Mouse (Mus musculus) spleen, adult 2 months (tissue): ENCODE measurements around the gene Cant1. TPM values are rescaled to one million over a fixed set of nuclear protein-coding genes. Genes with fewer than 3 reads are reported as not detected.

Source experiments
- DNase-seq, 2 experiments: peaks; one replicate each; pipeline versions ENCODE4 v3.0.0 to v3.0.0-alpha.2; 2012 to 2021; ENCODE audit warnings: low spot score in 2 of 2, low read depth in 1 of 2
- H3K27ac ChIP-seq: fragments of 200-500 bp; 2 replicates; pipeline ENCODE4 v1.5.1; 2012; ENCODE audit warnings: low read length, inconsistent platforms; ENCODE audit not compliant: insufficient read depth
- H3K27me3 ChIP-seq: fragments of 200-500 bp; 2 replicates; pipeline ENCODE4 v1.6.1; 2012; ENCODE audit warnings: mild to moderate bottlenecking, moderate library complexity, low read length, inconsistent platforms; ENCODE audit not compliant: control insufficient read depth, insufficient read depth
- H3K36me3 ChIP-seq: fragments of 200-500 bp; 2 replicates; pipeline ENCODE4 v1.6.1; 2012; ENCODE audit warnings: mild to moderate bottlenecking, low read length, inconsistent platforms; ENCODE audit not compliant: control insufficient read depth, insufficient read depth
- H3K4me1 ChIP-seq: fragments of 200-500 bp; 2 replicates; pipeline ENCODE4 v1.6.1; 2011; ENCODE audit warnings: inconsistent platforms; ENCODE audit not compliant: control insufficient read depth, insufficient read depth, insufficient read length
- H3K4me3 ChIP-seq: fragments of 200-500 bp; 2 replicates; pipeline ENCODE4 v1.5.1; 2011; ENCODE audit warnings: mild to moderate bottlenecking, inconsistent platforms; ENCODE audit not compliant: insufficient read depth, insufficient read length; ENCODE audit errors: extremely low read depth
- CTCF ChIP-seq: fragments of 200-500 bp; IDR thresholded peaks from 2 replicates; pipeline ENCODE4 v1.5.1; 2011; ENCODE audit warnings: mild to moderate bottlenecking, inconsistent platforms; ENCODE audit not compliant: insufficient read depth, insufficient read length, insufficient replicate concordance; ENCODE audit errors: extremely low read depth
- POLR2A ChIP-seq: fragments of 200-500 bp; IDR thresholded peaks from 2 replicates; pipeline ENCODE4 v1.6.1; 2011; ENCODE audit warnings: low read depth, low read length, inconsistent platforms
- WGBS: fragments of 180-500 bp; shearing (Covaris S2); methylation state at CpG from one replicate; pipeline ENCODE4 v1.1.7; 2018; 5-methylcytosine and 5-hydroxymethylcytosine counted together
- polyA plus RNA-seq: library from polyadenylated mRNA; depleted of rRNA; stranded (reverse); fragments of >200 nt; gene quantifications from 2 replicates; pipeline ENCODE4 v1.2.3, GENCODE M21; 2012; rRNA removed

Cant1 gene
- polyA plus RNA-seq, 1 experiment, result 42.7 TPM

- no peak overlapping the region for H3K4me3 ChIP-seq
- H3K27ac ChIP-seq, result peak overlapping the region; percentile 47; the same call in 1 of the 2 replicates
- no peaks in the 10 kb centered on the region for H3K27me3 ChIP-seq
- no peaks in the 10 kb centered on the region for H3K36me3 ChIP-seq
- peaks cover 9% of the 10 kb centered on the region; the same call in 1 of the 2 replicates for H3K4me1 ChIP-seq
- TF ChIP-seq CTCF (no peak), POLR2A (no peak)
- DNase-seq, result no peak
- 61% methylated on average over 1 of the region's 1 CpGs for WGBS
Observed at GRCm38 (mm10) chr11:118362501-118362900, 56.4 kb downstream of the Cant1 start.

- Histone ChIP-seq H3K27me3 (no peaks in the 10 kb centered on the region), H3K4me1 (peaks cover 9% of the 10 kb centered on the region; the same call in 1 of the 2 replicates), H3K36me3 (no peaks in the 10 kb centered on the region), H3K4me3 (no peak overlapping the region), H3K27ac (peak overlapping the region; percentile 1; the same call in 1 of the 2 replicates)
- DNase-seq, result no peak
- 31% methylated on average over 10 of the region's 10 CpGs for WGBS
- TF ChIP-seq CTCF, result no peak
- no peak for TF ChIP-seq POLR2A
Observed at GRCm38 (mm10) chr11:118360907-118361341, 58.0 kb downstream of the Cant1 start.

- H3K36me3 ChIP-seq, result no peaks in the 10 kb centered on the region
- H3K27ac ChIP-seq, result no peak overlapping the region; the same call in 1 of the 2 replicates
- H3K4me1 ChIP-seq, result peaks cover 9% of the 10 kb centered on the region; the same call in 1 of the 2 replicates
- WGBS, result 59% methylated on average over 7 of the region's 7 CpGs
- no peak for TF ChIP-seq CTCF
- no peak for TF ChIP-seq POLR2A
- no peaks in the 10 kb centered on the region for H3K27me3 ChIP-seq
- no peak for DNase-seq
- no peak overlapping the region for H3K4me3 ChIP-seq
Observed at GRCm38 (mm10) chr11:118360491-118360890, 58.4 kb downstream of the Cant1 start.

Other genes starting within 250 kb of the Cant1 start
- 47.7 and 57.3 TPM in 2 replicates for gene Cyth1, start 170.5 kb downstream of the Cant1 start, polyA plus RNA-seq
- 20.9 and 25.3 TPM in 2 replicates for gene Usp36, start 128.8 kb downstream of the Cant1 start, polyA plus RNA-seq
- not detected in 2 replicates for gene Cep295nl, start 76.6 kb downstream of the Cant1 start, polyA plus RNA-seq
- gene Timp2, start 63.3 kb downstream of the Cant1 start, polyA plus RNA-seq, result 68.1 and 75.1 TPM in 2 replicates
- gene Lgals3bp, start 17.0 kb downstream of the Cant1 start, polyA plus RNA-seq, result 253 and 254 TPM in 2 replicates
- 10.5 and 12.0 TPM in 2 replicates for gene C1qtnf1, start 9.1 kb upstream of the Cant1 start, polyA plus RNA-seq
- 13.8 and 19.1 TPM in 2 replicates for gene Engase, start 57.7 kb upstream of the Cant1 start, polyA plus RNA-seq